Mouse (Mus musculus) E14TG2a.4 (cell line): ENCODE results near the gene Ipmk.

Experiments
- CTCF ChIP-seq: conservative IDR thresholded peaks from 2 replicates; pipeline ENCODE4 v1.5.1; 2014; ENCODE audit warnings: low read length
- NANOG ChIP-seq: IDR thresholded peaks from 2 replicates; pipeline ENCODE4 v1.6.1; 2014; ENCODE audit warnings: borderline replicate concordance, low read length, mixed read lengths
- POU5F1 ChIP-seq: IDR thresholded peaks from 2 replicates; pipeline ENCODE4 v1.6.1; 2014; ENCODE audit warnings: low read length, borderline replicate concordance

GRCm38 (mm10) chr10:71332859-71333258 lies 14.7 kb upstream of the Ipmk start:
- TF ChIP-seq CTCF (no peak), NANOG (no peak), POU5F1 (no peak)
